Mouse (Mus musculus): ENCODE measurements at regions not wholly inside any gene's neighbourhood (a gene's known extent, or its start where the extent isn't known, plus 50 kb on each side); places are given as distances from the start of the nearest gene placed in this dataset.

DNA sequence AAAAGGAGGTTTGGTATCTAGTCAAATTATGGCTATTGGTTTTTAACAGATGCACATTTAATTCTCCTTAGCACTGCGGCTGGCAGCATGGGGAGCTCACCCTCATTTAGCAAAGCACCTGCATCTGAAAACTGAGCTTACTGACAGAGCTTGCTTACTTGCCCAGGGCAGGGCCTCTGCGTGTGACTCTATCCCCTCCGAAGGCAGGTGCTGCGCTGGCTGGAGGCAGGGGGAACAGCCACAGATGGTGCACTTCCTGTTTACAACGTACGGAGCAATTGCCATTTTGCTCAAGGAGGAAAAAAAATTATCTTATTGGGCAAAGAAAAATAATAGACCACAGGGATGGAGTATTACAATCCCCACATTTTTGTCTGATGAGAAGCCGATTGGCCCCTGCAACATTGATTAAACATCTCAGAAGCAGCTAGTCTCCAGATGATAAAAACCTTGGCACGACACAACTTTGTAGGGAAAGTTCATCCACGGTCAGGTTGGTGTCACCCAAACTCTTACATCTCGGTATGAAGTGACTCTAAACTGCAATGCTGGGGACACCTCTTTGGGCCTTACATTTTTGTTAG is 92.5 kb downstream of the Cops8 start:
- no peak for ATAC-seq
- H3K9ac ChIP-seq (replicated peaks), result no peak overlapping the region
- H3K4me3 ChIP-seq (ENCODE audit: low read depth, low read length), result no peak overlapping the region
- H3K9me3 ChIP-seq (ENCODE audit: low read length), result no peaks in the 10 kb centered on the region
- no peaks in the 10 kb centered on the region for H3K4me1 ChIP-seq (ENCODE audit: insufficient read depth)
- no peak for DNase-seq
- no peak overlapping the region for H3K27ac ChIP-seq (ENCODE audit: low read depth)
- 48% methylated on average over 10 of the region's 10 CpGs for WGBS (ENCODE audit: insufficient replicate concordance)
- TF ChIP-seq CTCF (IDR thresholded peaks at IDR 0.05; ENCODE audit: low read depth), result no peak
- TF ChIP-seq EP300 (IDR thresholded peaks at IDR 0.05; ENCODE audit: low read depth), result no peak
- H3K36me3 ChIP-seq (replicated peaks; ENCODE audit: insufficient read depth, low read length), result no peaks in the 10 kb centered on the region
- no peaks in the 10 kb centered on the region for H3K27me3 ChIP-seq (ENCODE audit: insufficient read depth, low read length)
- no peak overlapping the region for H3K4me2 ChIP-seq (ENCODE audit: low read depth, low read length)

DNA sequence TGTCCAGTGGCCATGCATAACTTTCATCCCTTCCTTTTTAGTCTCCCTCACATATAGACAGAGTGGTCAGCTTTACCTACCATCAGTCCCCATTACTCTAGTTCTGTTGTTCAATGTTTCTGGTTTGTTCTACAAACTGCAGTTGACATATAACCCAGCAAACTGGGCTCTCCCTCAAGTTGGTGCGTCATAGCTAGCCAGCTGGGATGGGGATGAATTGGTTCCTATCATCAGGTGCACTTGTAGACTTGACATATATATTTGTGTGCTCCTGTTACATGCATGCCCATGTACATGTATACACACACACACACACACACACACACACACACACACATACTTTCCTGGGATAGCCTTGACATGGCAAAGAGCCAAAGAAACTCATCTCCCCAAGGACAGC is 93.2 kb downstream of the Cops8 start:
- Histone ChIP-seq H3K36me3 (replicated peaks; ENCODE audit: insufficient read depth, low read length) (no peaks in the 10 kb centered on the region), H3K4me3 (ENCODE audit: low read depth, low read length) (no peak overlapping the region), H3K27ac (ENCODE audit: low read depth) (no peak overlapping the region), H3K4me1 (ENCODE audit: insufficient read depth) (no peaks in the 10 kb centered on the region), H3K27me3 (ENCODE audit: insufficient read depth, low read length) (no peaks in the 10 kb centered on the region), H3K9ac (replicated peaks) (no peak overlapping the region), H3K4me2 (ENCODE audit: low read depth, low read length) (no peak overlapping the region), H3K9me3 (ENCODE audit: low read length) (no peaks in the 10 kb centered on the region)
- TF ChIP-seq EP300 (IDR thresholded peaks at IDR 0.05; ENCODE audit: low read depth) (no peak), CTCF (IDR thresholded peaks at IDR 0.05; ENCODE audit: low read depth) (no peak)
- no peak for DNase-seq
- 78% methylated on average over 1 of the region's 1 CpGs for WGBS (ENCODE audit: insufficient replicate concordance)
- ATAC-seq, result no peak

DNA sequence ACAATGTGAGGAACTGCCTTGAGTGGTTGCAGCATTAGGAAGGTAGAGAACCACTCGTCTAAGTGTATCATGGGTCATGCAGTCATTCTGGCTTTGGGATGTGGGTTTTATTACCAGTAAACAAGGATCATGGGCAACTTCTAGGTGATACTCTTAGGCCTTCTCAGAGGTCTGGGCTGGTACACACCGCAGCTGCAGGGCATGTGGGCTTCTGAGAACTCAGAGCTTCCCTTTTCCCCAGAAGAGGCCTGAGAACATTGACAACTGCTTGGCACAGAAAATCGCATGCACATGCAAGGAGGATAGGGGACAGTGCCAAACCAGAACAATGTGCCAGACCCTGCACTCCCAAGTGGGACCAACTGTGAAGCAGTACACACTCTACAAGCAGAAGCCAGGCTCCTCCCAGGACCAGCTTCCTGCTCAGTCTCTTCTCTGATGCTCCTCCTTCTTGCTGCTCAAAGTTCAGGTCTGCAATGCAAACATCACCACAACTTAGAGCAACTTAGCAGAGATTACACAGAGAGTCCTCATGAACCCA is 94.3 kb downstream of the Cops8 start:
- H3K27me3 ChIP-seq (ENCODE audit: insufficient read depth, low read length), result no peaks in the 10 kb centered on the region
- 71% methylated on average over 3 of the region's 3 CpGs for WGBS (ENCODE audit: insufficient replicate concordance)
- TF ChIP-seq CTCF (IDR thresholded peaks at IDR 0.05; ENCODE audit: low read depth), result no peak
- TF ChIP-seq EP300 (IDR thresholded peaks at IDR 0.05; ENCODE audit: low read depth), result no peak
- no peaks in the 10 kb centered on the region for H3K36me3 ChIP-seq (replicated peaks; ENCODE audit: insufficient read depth, low read length)
- no peak overlapping the region for H3K4me2 ChIP-seq (ENCODE audit: low read depth, low read length)
- DNase-seq (no peak), ATAC-seq (no peak)
- no peaks in the 10 kb centered on the region for H3K9me3 ChIP-seq (ENCODE audit: low read length)
- no peak overlapping the region for H3K9ac ChIP-seq (replicated peaks)
- no peak overlapping the region for H3K4me3 ChIP-seq (ENCODE audit: low read depth, low read length)
- no peak overlapping the region for H3K27ac ChIP-seq (ENCODE audit: low read depth)
- no peaks in the 10 kb centered on the region for H3K4me1 ChIP-seq (ENCODE audit: insufficient read depth)

DNA sequence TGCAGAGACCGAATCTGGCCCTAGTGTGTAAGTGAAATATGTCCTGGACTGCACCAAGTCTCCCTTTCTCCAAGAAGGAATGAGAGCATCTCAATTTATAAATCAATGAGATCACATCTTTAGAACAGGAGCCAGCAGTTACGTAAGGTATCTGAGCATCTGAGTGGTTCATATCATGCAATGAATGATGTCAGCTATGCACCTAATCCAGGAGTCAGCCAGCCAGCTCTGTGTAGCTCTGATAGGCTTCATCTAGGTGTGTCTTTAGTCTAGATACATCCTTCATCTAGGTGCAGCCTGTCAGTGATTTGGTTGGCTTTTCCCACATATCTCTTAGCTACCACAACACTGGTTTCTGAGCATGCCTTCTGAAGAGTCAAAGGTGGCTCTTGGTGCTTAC is 95.8 kb downstream of the Cops8 start:
- Histone ChIP-seq H3K4me2 (ENCODE audit: low read depth, low read length) (no peak overlapping the region), H3K9ac (replicated peaks) (no peak overlapping the region), H3K9me3 (ENCODE audit: low read length) (no peaks in the 10 kb centered on the region), H3K36me3 (replicated peaks; ENCODE audit: insufficient read depth, low read length) (no peaks in the 10 kb centered on the region), H3K27me3 (ENCODE audit: insufficient read depth, low read length) (no peaks in the 10 kb centered on the region), H3K4me1 (ENCODE audit: insufficient read depth) (no peaks in the 10 kb centered on the region), H3K27ac (ENCODE audit: low read depth) (no peak overlapping the region), H3K4me3 (ENCODE audit: low read depth, low read length) (no peak overlapping the region)
- WGBS (ENCODE audit: insufficient replicate concordance), result 86% methylated on average over 2 of the region's 2 CpGs
- DNase-seq, result no peak
- no peak for TF ChIP-seq CTCF (IDR thresholded peaks at IDR 0.05; ENCODE audit: low read depth)
- no peak for TF ChIP-seq EP300 (IDR thresholded peaks at IDR 0.05; ENCODE audit: low read depth)
- no peak for ATAC-seq

DNA sequence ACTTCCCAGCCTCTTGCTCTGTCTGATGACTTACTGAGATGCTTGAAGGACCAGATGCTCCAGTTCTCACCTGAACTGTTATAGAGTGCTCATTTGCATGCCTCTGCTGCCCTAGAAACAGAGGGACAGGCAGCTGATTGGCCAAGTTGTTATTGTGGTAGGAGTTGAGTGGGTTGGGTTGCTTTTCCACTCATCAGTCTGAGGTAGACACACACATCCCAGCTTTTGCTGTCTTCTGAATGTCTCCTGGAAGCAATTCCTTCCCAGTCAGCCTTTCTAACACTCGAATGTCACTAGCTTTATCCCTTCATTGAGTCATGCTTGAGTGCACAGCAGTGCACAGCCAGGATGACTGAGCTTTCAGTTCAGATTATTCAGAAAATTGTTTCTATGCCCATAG is 99.0 kb downstream of the Cops8 start:
- Histone ChIP-seq H3K36me3 (replicated peaks; ENCODE audit: insufficient read depth, low read length) (no peaks in the 10 kb centered on the region), H3K4me3 (ENCODE audit: low read depth, low read length) (no peak overlapping the region), H3K27me3 (ENCODE audit: insufficient read depth, low read length) (no peaks in the 10 kb centered on the region), H3K4me1 (ENCODE audit: insufficient read depth) (no peaks in the 10 kb centered on the region), H3K27ac (ENCODE audit: low read depth) (no peak overlapping the region), H3K4me2 (ENCODE audit: low read depth, low read length) (no peak overlapping the region), H3K9me3 (ENCODE audit: low read length) (no peaks in the 10 kb centered on the region), H3K9ac (replicated peaks) (no peak overlapping the region)
- WGBS (ENCODE audit: insufficient replicate concordance), result 61% methylated on average over 1 of the region's 1 CpGs
- DNase-seq (no peak), ATAC-seq (no peak)
- TF ChIP-seq CTCF (IDR thresholded peaks at IDR 0.05; ENCODE audit: low read depth) (no peak), EP300 (IDR thresholded peaks at IDR 0.05; ENCODE audit: low read depth) (no peak)

DNA sequence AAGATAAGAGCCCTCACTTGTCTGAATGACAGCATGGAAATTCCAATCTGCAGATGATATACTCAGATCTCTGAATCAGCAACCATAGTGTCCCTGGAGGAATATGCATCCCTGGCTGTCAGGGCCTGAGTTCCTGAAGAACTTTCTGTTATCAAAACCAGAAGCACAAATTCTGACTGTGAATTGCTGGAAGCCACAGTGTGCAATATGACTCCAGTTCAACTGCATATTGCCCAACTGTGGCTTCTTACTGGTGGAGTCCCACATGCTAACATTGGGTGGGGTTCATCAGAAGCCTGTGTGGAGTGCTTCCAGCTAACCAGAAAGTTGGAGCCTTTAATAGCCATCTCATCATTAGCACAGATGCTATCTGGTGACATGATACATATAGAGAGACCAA is 103.6 kb downstream of the Cops8 start:
- no peak overlapping the region for H3K9ac ChIP-seq (replicated peaks)
- no peak for TF ChIP-seq EP300 (IDR thresholded peaks at IDR 0.05; ENCODE audit: low read depth)
- TF ChIP-seq CTCF (IDR thresholded peaks at IDR 0.05; ENCODE audit: low read depth), result no peak
- no peaks in the 10 kb centered on the region for H3K27me3 ChIP-seq (ENCODE audit: insufficient read depth, low read length)
- no peaks in the 10 kb centered on the region for H3K4me1 ChIP-seq (ENCODE audit: insufficient read depth)
- H3K4me2 ChIP-seq (ENCODE audit: low read depth, low read length), result no peak overlapping the region
- ATAC-seq (no peak), DNase-seq (no peak)
- H3K4me3 ChIP-seq (ENCODE audit: low read depth, low read length), result no peak overlapping the region
- H3K9me3 ChIP-seq (ENCODE audit: low read length), result no peaks in the 10 kb centered on the region; the same call in 1 of the 2 replicates
- H3K36me3 ChIP-seq (replicated peaks; ENCODE audit: insufficient read depth, low read length), result no peaks in the 10 kb centered on the region
- no peak overlapping the region for H3K27ac ChIP-seq (ENCODE audit: low read depth)

DNA sequence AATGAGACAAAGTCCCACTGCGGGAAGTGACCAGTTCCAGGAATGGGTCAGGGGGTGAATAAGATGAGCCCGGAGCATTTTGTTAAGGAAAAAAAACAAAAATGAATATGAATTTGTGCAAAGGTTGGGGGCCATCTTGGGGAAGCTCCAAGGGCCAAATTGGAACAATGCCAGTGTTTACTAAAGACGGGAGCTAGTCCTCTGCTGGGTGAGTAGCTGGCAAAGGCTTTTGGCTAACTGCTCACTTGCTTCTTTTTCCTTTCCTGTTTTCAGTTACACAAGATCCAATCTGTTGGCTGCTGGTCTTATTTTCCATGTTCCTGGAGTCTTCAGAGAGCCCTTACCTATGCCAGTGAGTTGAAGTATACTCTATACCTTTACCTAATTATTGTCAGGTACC is 107.0 kb downstream of the Cops8 start:
- H3K4me1 ChIP-seq (ENCODE audit: insufficient read depth), result no peaks in the 10 kb centered on the region
- ATAC-seq (no peak), DNase-seq (no peak)
- H3K9me3 ChIP-seq (ENCODE audit: low read length), result no peaks in the 10 kb centered on the region; the same call in 1 of the 2 replicates
- no peak for TF ChIP-seq CTCF (IDR thresholded peaks at IDR 0.05; ENCODE audit: low read depth)
- TF ChIP-seq EP300 (IDR thresholded peaks at IDR 0.05; ENCODE audit: low read depth), result no peak
- no peak overlapping the region for H3K4me2 ChIP-seq (ENCODE audit: low read depth, low read length)
- no peak overlapping the region for H3K9ac ChIP-seq (replicated peaks)
- no peaks in the 10 kb centered on the region for H3K36me3 ChIP-seq (replicated peaks; ENCODE audit: insufficient read depth, low read length)
- H3K4me3 ChIP-seq (ENCODE audit: low read depth, low read length), result no peak overlapping the region
- WGBS (ENCODE audit: insufficient replicate concordance), result 70% methylated on average over 3 of the region's 3 CpGs
- H3K27ac ChIP-seq (ENCODE audit: low read depth), result no peak overlapping the region
- H3K27me3 ChIP-seq (ENCODE audit: insufficient read depth, low read length), result no peaks in the 10 kb centered on the region

All from liver, postnatal 0 days (tissue).